Mouse (Mus musculus): ENCODE measurements around the gene Senp8. TPM values are rescaled to one million over a fixed set of nuclear protein-coding genes. Genes with fewer than 3 reads are reported as not detected.

The Senp8 gene
- polyA plus RNA-seq, 1 experiment from 2014 or later = 10.2 TPM

GRCm38 (mm10) chr9:59748387-59748786 lies 2.1 kb downstream of the Senp8 start:
- no peak overlapping the region for H3K4me2 ChIP-seq (ENCODE audit: low read length)
- no peak overlapping the region for H3K27ac ChIP-seq (ENCODE audit: low read length)
- H3K9me3 ChIP-seq (ENCODE audit: control insufficient read depth, low read length) = no peaks in the 10 kb centered on the region
- H3K27me3 ChIP-seq (replicated peaks; ENCODE audit: control insufficient read depth, insufficient read depth, low read length) = no peaks in the 10 kb centered on the region
- no peaks in the 10 kb centered on the region for H3K36me3 ChIP-seq (ENCODE audit: control insufficient read depth, insufficient read depth)
- no peak overlapping the region for H3K4me3 ChIP-seq (replicated peaks; ENCODE audit: low read length)
- H3K9ac ChIP-seq (replicated peaks; ENCODE audit: low read depth, low read length) = no peak overlapping the region
- 92% methylated on average over 2 of the region's 2 CpGs for WGBS
- no peak for ATAC-seq
- H3K4me1 ChIP-seq (replicated peaks; ENCODE audit: control insufficient read depth, insufficient read depth, low read length) = peaks cover 15% of the 10 kb centered on the region

- H3K4me3 ChIP-seq (replicated peaks; ENCODE audit: low read length) = no peak overlapping the region
- H3K4me2 ChIP-seq (ENCODE audit: low read length) = no peak overlapping the region
- WGBS = 99% methylated on average over 3 of the region's 3 CpGs
- H3K9me3 ChIP-seq (ENCODE audit: control insufficient read depth, low read length) = no peaks in the 10 kb centered on the region
- H3K27me3 ChIP-seq (replicated peaks; ENCODE audit: control insufficient read depth, insufficient read depth, low read length) = no peaks in the 10 kb centered on the region
- H3K36me3 ChIP-seq (ENCODE audit: control insufficient read depth, insufficient read depth) = no peaks in the 10 kb centered on the region
- H3K4me1 ChIP-seq (replicated peaks; ENCODE audit: control insufficient read depth, insufficient read depth, low read length) = no peaks in the 10 kb centered on the region
- no peak overlapping the region for H3K9ac ChIP-seq (replicated peaks; ENCODE audit: low read depth, low read length)
- ATAC-seq = no peak
- H3K27ac ChIP-seq (ENCODE audit: low read length) = no peak overlapping the region
These were observed 6.6 kb downstream of the Senp8 start for GRCm38 (mm10) chr9:59743903-59744302.

- H3K4me2 ChIP-seq (ENCODE audit: low read length) = no peak overlapping the region
These were observed 9.9 kb downstream of the Senp8 start for GRCm38 (mm10) chr9:59740593-59740992.

GRCm38 (mm10) chr9:59735394-59735793 lies 15.1 kb downstream of the Senp8 start:
- Histone ChIP-seq H3K36me3 (ENCODE audit: control insufficient read depth, insufficient read depth) (no peaks in the 10 kb centered on the region), H3K4me1 (replicated peaks; ENCODE audit: control insufficient read depth, insufficient read depth, low read length) (no peaks in the 10 kb centered on the region), H3K4me2 (ENCODE audit: low read length) (no peak overlapping the region), H3K9me3 (ENCODE audit: control insufficient read depth, low read length) (no peaks in the 10 kb centered on the region), H3K9ac (replicated peaks; ENCODE audit: low read depth, low read length) (no peak overlapping the region), H3K27me3 (replicated peaks; ENCODE audit: control insufficient read depth, insufficient read depth, low read length) (no peaks in the 10 kb centered on the region), H3K4me3 (replicated peaks; ENCODE audit: low read length) (no peak overlapping the region), H3K27ac (ENCODE audit: low read length) (no peak overlapping the region)
- 75% methylated on average over 4 of the region's 4 CpGs for WGBS
- ATAC-seq = no peak

More at GRCm38 (mm10) chr9:59740593-59740992, 9.9 kb downstream of the Senp8 start:
- no peaks in the 10 kb centered on the region for H3K36me3 ChIP-seq (ENCODE audit: control insufficient read depth, insufficient read depth)
- no peak overlapping the region for H3K27ac ChIP-seq (ENCODE audit: low read length)
- no peaks in the 10 kb centered on the region for H3K27me3 ChIP-seq (replicated peaks; ENCODE audit: control insufficient read depth, insufficient read depth, low read length)
- H3K9ac ChIP-seq (replicated peaks; ENCODE audit: low read depth, low read length) = no peak overlapping the region
- no peaks in the 10 kb centered on the region for H3K4me1 ChIP-seq (replicated peaks; ENCODE audit: control insufficient read depth, insufficient read depth, low read length)
- ATAC-seq = no peak
- no peaks in the 10 kb centered on the region for H3K9me3 ChIP-seq (ENCODE audit: control insufficient read depth, low read length)
- H3K4me3 ChIP-seq (replicated peaks; ENCODE audit: low read length) = no peak overlapping the region
- 98% methylated on average over 2 of the region's 2 CpGs for WGBS

GRCm38 (mm10) chr9:59733075-59733474 lies 17.4 kb downstream of the Senp8 start:
- no peak overlapping the region for H3K27ac ChIP-seq (ENCODE audit: low read length)
- WGBS = 85% methylated on average over 6 of the region's 6 CpGs
- no peak overlapping the region for H3K4me2 ChIP-seq (ENCODE audit: low read length)
- H3K36me3 ChIP-seq (ENCODE audit: control insufficient read depth, insufficient read depth) = no peaks in the 10 kb centered on the region
- H3K4me3 ChIP-seq (replicated peaks; ENCODE audit: low read length) = no peak overlapping the region
- no peaks in the 10 kb centered on the region for H3K4me1 ChIP-seq (replicated peaks; ENCODE audit: control insufficient read depth, insufficient read depth, low read length)
- H3K27me3 ChIP-seq (replicated peaks; ENCODE audit: control insufficient read depth, insufficient read depth, low read length) = no peaks in the 10 kb centered on the region
- H3K9me3 ChIP-seq (ENCODE audit: control insufficient read depth, low read length) = no peaks in the 10 kb centered on the region
- H3K9ac ChIP-seq (replicated peaks; ENCODE audit: low read depth, low read length) = no peak overlapping the region
- no peak for ATAC-seq

- H3K36me3 ChIP-seq (ENCODE audit: control insufficient read depth, insufficient read depth) = no peaks in the 10 kb centered on the region
- no peak overlapping the region for H3K4me3 ChIP-seq (replicated peaks; ENCODE audit: low read length)
- 93% methylated on average over 5 of the region's 5 CpGs for WGBS
- no peak overlapping the region for H3K4me2 ChIP-seq (ENCODE audit: low read length)
- no peak for ATAC-seq
- H3K27me3 ChIP-seq (replicated peaks; ENCODE audit: control insufficient read depth, insufficient read depth, low read length) = no peaks in the 10 kb centered on the region
- H3K9ac ChIP-seq (replicated peaks; ENCODE audit: low read depth, low read length) = no peak overlapping the region
- H3K4me1 ChIP-seq (replicated peaks; ENCODE audit: control insufficient read depth, insufficient read depth, low read length) = no peaks in the 10 kb centered on the region
- H3K27ac ChIP-seq (ENCODE audit: low read length) = no peak overlapping the region
- no peaks in the 10 kb centered on the region for H3K9me3 ChIP-seq (ENCODE audit: control insufficient read depth, low read length)
These were observed 19.4 kb downstream of the Senp8 start for GRCm38 (mm10) chr9:59731136-59731535.

GRCm38 (mm10) chr9:59727569-59728286 lies 22.8 kb downstream of the Senp8 start:
- H3K4me2 ChIP-seq (ENCODE audit: low read length) = no peak overlapping the region

GRCm38 (mm10) chr9:59725515-59725914 lies 25.0 kb downstream of the Senp8 start:
- Histone ChIP-seq H3K9me3 (ENCODE audit: control insufficient read depth, low read length) (no peaks in the 10 kb centered on the region), H3K36me3 (ENCODE audit: control insufficient read depth, insufficient read depth) (no peaks in the 10 kb centered on the region), H3K4me3 (replicated peaks; ENCODE audit: low read length) (no peak overlapping the region), H3K27me3 (replicated peaks; ENCODE audit: control insufficient read depth, insufficient read depth, low read length) (no peaks in the 10 kb centered on the region), H3K4me2 (ENCODE audit: low read length) (no peak overlapping the region), H3K9ac (replicated peaks; ENCODE audit: low read depth, low read length) (no peak overlapping the region), H3K4me1 (replicated peaks; ENCODE audit: control insufficient read depth, insufficient read depth, low read length) (peaks cover 16% of the 10 kb centered on the region), H3K27ac (ENCODE audit: low read length) (no peak overlapping the region)
- 90% methylated on average over 10 of the region's 10 CpGs for WGBS
- ATAC-seq = no peak

More at GRCm38 (mm10) chr9:59727569-59728286, 22.8 kb downstream of the Senp8 start:
- Histone ChIP-seq H3K27me3 (replicated peaks; ENCODE audit: control insufficient read depth, insufficient read depth, low read length) (no peaks in the 10 kb centered on the region), H3K9ac (replicated peaks; ENCODE audit: low read depth, low read length) (no peak overlapping the region), H3K4me1 (replicated peaks; ENCODE audit: control insufficient read depth, insufficient read depth, low read length) (peaks cover 16% of the 10 kb centered on the region), H3K4me3 (replicated peaks; ENCODE audit: low read length) (no peak overlapping the region), H3K9me3 (ENCODE audit: control insufficient read depth, low read length) (no peaks in the 10 kb centered on the region), H3K27ac (ENCODE audit: low read length) (no peak overlapping the region), H3K36me3 (ENCODE audit: control insufficient read depth, insufficient read depth) (no peaks in the 10 kb centered on the region)
- ATAC-seq = no peak
- WGBS = 82% methylated on average over 11 of the region's 11 CpGs

GRCm38 (mm10) chr9:59723791-59724442 lies 26.6 kb downstream of the Senp8 start:
- peak; percentile 58 for ATAC-seq
- Histone ChIP-seq H3K9ac (replicated peaks; ENCODE audit: low read depth, low read length) (no peak overlapping the region), H3K27me3 (replicated peaks; ENCODE audit: control insufficient read depth, insufficient read depth, low read length) (no peaks in the 10 kb centered on the region), H3K36me3 (ENCODE audit: control insufficient read depth, insufficient read depth) (no peaks in the 10 kb centered on the region), H3K4me3 (replicated peaks; ENCODE audit: low read length) (no peak overlapping the region), H3K4me2 (ENCODE audit: low read length) (no peak overlapping the region), H3K4me1 (replicated peaks; ENCODE audit: control insufficient read depth, insufficient read depth, low read length) (peaks cover 16% of the 10 kb centered on the region), H3K27ac (ENCODE audit: low read length) (peak overlapping the region; percentile 34), H3K9me3 (ENCODE audit: control insufficient read depth, low read length) (no peaks in the 10 kb centered on the region)
- 32% methylated on average over 8 of the region's 8 CpGs for WGBS

Measured in forebrain, embryonic 16.5 days (tissue).